Mouse (Mus musculus) gastrocnemius, postnatal 10 days (tissue): ENCODE data around the gene B020031M17Rik. TPM values are rescaled to one million over a fixed set of nuclear protein-coding genes. Genes with fewer than 3 reads are reported as not detected.
"Not testable (repeated sequence)": the region's sequence is repeated elsewhere in the genome, so short reads cannot be mapped to it uniquely, and the experiment has no call there.

Experiments used
- DNase-seq: peaks from one replicate; pipeline ENCODE4 v3.0.0; 2021; ENCODE audit warnings: mixed read lengths
- long read RNA-seq, 2 experiments: library from polyadenylated mRNA; stranded (forward); transcript quantifications; one replicate each; pipeline ENCODE4 v2.0.0; 2021
- total RNA-seq, 2 experiments: library from RNA; stranded (reverse); gene quantifications; 2 replicates each; pipeline ENCODE4 v1.2.3; 2021

Gene B020031M17Rik
- not detected for total RNA-seq
- long read RNA-seq, experiment 1 = 0 reads
- long read RNA-seq, experiment 2 = 0 reads

DNA sequence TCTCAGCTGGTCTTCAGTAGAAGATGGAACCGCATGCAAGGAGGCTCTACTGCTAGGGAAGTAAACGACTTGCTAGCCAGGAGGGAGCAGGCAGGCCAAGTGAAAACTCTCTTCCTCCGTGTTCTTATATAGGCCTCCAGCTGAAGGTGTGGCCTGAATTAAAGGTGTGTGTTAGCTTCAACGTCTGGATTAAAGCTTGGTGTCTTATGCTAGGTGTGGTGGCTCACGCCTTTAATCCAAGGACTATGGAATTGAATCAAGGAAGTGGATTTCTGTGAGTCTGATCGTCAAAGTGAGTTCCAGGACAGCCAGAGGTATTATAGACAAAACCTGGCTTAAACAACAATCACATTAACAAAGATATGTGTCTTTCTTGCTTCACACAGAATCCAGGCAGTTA, at the start of gene B020031M17Rik:
TSS of gene B020031M17Rik (minus strand) at position 101 of the 400 bp plus-strand sequence.
- DNase-seq = not testable (repeated sequence)

DNA sequence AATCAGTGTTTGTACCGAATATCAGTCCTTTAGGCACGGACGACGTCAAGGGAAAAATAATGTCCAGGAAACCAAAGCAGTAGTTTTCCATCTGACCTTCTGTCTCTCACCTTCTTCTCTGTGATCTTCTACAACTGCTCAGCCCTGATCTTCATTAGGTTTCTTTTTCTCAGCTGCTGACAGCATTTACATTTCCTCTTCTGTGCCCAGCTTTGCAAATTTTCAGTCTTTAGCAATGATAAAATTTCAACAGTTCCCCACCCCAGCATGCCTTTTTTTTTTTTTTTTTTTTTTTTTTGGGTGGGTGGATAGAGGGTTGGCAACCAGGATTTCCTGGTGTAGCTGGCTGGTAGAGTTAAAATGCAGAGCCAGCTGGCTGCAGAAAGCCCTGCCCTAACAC, 48.6 kb upstream of the B020031M17Rik start:
- DNase-seq = not testable (repeated sequence)

DNA sequence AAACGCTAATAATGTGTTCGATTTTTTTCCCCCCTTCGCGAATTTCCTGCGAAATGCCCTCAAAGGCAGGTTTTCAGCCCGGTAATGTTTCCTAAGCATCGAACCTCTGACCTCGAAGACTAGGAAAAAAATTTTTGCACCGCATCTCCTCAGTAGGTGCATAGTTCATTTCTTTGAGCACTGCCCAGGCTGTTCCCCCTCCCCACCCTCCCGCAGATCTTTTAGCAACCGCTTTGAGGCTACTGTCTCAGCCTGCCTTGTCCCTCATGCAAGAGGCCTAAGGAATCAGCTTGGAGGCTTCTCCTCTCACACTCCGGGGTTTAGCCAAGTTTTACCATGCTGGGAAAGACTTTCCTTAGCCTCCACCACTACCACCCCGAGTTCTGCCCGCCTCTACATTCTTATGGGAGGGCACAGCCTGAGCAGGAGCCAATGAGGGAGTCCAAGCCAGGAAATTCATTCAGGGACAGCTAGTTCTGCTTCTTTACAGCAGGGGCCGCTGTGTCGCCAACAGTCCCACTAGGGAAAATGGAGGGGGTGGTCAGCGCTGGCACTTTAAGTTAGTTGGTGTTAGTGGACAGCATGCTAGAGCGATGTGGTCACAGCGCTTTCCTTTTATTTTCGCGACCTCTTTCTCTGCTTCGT, 48.0 kb upstream of the B020031M17Rik start:
- not testable (repeated sequence) for DNase-seq

DNA sequence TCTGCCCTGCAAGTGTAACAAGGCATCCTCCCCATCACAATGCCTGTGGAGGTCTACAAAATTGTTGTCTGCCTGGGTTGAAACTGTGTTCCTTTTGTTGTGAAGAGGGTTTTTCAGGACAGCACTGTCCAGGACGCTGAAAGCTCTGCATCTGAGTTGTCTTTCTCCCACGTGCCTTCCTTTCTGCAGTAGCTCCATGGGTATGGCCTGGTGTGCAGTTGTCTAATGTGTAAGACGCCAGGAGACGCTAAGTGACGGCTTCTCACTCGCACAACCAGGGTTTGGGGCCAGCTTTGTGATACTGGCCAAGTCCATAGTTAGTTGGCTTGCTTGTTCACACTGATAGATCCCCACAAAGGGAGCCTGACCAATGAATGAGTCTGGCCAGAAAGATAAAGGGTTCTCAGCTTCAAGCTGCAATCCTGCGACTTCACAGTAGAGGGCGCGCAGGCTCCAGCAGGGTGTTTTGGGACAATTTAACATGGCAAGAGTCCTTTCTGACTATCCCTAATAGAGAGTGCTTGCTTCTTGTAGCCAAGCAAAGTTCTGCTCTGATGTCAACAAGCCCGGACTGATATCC, 41.4 kb upstream of the B020031M17Rik start:
- DNase-seq = not testable (repeated sequence)

DNA sequence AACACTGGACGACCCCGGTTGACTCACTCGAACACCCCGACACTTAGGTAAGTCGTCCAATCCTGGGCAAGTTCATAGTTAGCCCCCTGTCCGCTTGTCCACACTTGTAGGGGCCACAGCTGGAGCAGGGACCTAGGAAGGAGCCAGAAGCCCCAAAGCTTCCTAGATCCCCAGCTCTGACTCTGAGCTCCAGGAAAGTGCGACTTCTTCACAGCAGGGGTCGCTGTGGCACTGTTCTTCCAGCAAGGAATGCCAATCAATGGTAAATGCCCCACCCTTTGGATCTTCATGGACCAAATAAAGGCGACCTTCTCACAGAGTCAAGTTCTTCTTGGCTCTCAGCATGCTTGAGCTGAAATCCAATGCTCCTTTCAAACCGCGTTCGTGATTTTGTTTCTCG, 40.7 kb upstream of the B020031M17Rik start:
- DNase-seq = not testable (repeated sequence)

DNA sequence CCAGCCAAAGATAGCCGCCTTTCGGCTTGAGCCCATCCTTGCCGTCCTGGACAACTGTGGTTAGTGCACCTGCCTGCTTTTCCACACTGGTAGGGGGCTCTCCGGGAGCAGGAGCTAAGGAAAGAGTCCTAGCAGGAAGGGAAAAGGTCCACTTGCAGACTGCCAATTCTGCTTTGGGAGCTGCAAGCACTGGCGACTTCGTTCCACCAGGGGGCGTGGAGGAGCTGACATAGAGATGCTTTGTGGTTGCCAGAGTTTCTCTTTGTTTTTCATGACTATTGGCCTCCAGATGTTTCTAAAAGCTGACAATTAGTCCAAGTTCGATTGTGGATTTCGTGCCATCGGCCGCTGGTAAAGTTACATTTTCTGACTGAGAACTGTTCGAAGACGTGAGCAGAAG, 18.6 kb upstream of the B020031M17Rik start:
- not testable (repeated sequence) for DNase-seq

DNA sequence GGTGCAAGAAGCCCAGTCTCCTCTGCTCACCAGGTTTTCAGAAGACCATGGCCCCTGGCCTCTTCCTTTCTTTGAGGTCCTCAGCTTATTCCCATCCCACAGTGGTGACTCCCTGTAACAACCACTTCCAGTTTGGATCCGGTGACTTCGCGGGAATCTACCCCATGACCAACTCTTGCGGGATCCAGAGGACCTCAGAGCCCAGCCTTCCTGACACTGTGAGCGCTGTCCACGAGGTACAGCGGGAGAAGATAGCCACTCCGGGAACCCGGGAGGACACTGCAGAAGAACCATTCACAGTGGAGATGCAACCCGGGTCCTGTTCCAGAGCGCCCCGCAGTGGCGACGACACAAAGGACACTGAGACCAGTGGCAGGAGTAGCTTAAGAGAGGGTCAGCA, 17.6 kb upstream of the B020031M17Rik start:
- DNase-seq = not testable (repeated sequence)

DNA sequence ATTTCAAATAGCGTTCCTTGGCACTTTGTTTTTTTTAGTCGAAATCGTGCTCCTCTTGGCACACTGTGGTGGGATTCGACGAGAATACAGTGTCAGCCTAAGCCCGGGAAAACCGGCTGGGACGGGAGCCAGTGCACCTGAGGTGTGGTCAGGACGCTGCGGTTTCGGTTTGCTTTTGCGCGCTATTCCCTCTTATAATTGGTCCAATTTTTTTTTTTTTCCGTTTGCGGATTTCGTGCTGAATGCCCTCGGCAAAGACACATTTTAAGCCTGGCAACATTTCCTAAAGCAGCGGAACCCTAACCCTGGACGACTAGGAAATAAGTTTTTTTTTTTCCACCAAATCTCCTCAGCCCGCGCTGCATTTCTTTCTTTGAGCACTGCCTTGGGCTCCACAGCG, 15.4 kb upstream of the B020031M17Rik start:
- peak; percentile 4 for DNase-seq

DNA sequence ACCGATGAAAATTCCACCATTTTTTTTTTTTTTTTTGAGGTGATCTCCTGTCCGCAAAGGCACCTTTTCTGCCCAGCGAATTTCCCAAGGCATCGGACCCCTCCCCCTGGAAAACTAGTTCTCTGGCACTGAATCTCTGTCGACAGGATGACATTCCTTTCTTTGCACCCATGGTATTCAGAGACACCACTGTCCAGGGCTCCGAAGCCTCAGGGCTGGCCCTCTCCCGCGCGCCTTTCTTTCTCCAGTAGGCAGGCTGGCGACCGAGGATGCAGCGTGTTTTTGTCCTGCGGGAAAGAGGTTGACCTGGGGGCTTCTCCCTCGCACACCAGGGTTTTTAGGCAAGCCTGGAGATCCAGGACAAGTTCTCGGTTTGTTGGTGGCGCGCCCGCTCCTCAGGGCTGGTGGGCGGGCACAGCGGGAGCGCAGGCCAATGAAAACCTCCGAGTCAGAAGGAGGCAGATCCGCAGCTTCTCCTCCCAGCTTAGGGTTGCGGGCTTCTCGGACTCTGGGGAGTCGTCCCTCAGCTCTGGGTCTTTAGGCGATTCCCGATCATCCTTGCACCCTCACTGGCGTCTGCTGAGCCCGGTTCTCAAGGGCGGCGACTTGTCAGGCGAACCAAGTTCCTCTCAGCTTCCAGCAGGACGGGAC, 14.8 kb upstream of the B020031M17Rik start:
- not testable (repeated sequence) for DNase-seq

DNA sequence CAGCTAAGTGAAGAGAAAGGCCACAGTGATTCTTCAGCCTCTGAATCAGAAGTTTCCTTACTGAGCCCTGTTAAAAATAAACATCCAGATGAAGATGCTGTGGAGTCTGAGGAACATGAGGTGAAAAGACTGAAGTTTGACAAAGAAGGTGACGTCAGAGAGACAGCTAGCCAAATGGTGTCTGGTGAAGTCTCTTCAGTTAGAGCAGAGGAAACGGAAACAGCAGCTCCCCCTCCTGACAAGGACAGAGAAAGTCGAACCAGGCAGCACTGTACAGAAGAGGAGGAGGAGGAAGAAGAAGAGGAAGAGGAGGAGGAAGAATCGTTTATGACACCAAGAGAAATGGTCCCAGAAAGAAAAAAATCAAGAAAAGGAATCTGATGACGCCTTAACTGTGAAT, 12.2 kb upstream of the B020031M17Rik start:
- DNase-seq = not testable (repeated sequence)

DNA sequence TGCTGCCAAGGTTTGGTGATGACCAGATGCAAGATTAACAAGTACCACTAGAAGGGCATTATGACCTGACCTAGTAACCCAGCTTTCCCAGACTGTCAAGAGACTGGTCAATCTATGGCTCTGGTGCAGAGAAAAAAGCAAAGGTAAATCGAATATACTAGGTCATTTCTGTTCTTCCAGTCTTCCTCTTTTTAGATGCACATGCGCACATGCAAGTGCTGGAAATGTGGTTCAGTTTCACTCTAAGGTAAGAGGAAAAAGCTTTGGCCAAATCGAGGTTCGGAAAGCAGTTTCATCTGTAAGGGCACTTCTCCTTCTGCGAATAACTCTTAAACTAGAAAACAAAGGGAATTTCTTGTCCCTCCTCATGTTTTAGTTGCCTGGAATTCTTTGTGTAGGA, 5.0 kb upstream of the B020031M17Rik start:
- not testable (repeated sequence) for DNase-seq

DNA sequence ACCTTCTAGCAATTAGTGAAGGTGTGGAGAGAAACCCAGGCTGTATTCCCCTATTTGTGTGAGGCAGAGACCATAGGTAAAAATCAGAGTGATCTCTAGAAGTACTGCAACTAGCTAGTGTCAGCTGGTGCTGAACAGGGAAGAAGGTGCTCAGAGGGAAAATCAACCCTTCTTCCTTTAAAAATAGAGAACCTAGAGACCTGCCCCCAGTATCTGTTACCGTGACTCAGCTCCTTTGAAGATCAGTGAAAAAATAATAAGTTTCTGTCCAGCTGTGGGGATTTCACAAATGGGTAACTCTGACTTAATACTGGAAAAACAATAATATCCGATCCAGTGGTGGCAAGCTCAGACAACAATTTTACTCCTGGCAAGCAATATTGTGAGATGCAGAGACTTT, 4.5 kb upstream of the B020031M17Rik start:
- not testable (repeated sequence) for DNase-seq

DNA sequence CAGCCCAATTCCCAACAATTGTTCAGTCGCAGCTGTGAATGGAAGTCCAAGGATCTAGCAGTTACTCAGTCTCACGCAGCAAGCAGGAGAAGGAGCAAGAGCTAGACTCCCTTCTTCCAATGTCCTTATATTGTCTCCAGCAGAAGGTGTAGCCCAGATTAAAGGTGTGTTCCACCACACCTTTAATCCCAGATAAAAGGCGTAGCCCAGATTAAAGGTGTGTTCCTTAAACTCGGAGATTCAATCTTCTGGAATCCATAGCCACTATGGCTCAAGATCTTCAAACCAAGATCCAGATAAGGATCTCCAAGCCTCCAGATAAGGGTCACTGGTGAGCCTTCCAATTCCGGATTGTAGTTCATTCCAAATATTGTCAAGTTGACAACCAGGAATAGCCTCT, 21.4 kb downstream of the B020031M17Rik start, which contains the start of gene Gm21761:
TSS of gene Gm21761 (minus strand) at position 101 of the 400 bp plus-strand sequence.
- DNase-seq = not testable (repeated sequence)

DNA sequence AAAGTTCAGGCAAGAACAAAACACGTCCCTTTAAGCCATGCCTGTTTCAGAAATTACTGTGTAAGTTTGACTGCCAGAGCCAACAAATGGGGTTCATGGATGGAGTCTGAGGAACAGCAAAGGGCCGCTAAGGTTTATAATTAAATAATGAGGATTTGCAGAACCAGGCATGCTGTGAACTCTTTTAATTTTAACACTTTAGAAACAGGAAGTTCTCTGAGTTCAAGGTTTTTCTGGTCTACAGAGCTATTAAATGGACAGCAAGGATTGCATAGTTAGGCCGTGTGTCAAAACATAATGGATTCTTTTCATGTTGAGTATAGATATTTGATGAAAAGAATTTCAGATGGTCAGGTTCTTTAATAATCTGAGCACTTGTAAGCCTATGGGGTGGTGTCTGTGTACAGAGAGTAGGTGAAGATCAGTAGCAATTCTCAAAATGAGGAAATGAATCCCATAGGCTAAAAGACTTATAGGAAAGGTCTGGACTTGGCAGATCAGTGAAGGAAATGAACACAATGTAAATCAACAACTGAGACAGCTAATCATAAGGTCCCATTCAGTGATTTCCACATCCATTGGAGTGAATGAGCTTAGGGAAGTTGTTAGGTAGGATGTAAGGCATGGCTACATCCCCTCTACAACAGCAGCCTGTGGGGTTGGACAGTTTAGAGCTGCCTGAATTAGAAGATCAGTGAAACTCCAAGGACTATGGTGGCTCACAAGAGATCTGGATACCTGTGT, 25.8 kb downstream of the B020031M17Rik start:
- not testable (repeated sequence) for DNase-seq

DNA sequence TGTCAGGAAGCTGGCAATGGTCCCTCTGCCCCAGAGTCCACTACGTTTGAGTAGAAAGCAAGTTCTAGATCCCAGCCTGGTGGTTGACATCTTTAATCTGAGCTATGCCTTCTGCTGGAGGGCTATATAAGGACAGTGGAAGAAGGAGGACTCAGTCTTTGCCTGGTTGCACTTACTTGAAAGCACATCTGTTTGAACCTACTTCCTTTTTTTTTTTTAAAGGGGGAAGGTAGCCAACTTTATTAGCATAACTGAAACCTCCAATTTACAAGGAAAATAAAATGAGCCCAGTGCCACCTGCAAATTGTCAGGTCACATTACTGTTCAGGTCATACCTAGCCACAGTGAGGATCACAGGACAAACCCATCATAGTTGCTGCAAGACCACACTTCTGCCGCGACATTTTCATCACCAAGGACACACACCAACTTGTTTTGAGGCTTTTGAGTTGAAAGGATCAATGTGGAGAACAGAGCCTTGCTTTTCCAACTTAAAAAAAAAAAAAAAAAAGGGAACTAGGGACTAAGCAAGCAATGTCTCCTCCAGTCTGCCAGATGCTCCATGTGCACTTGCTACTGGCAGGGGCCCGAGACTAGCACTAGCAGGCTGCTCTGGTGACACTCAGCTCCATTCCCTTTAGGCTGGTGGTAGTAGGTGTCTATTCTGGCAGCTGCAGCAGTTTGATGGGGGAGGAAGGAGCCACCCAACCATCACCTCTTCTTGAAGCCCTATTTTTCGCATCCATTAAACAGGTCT, 33.5 kb downstream of the B020031M17Rik start:
- DNase-seq = not testable (repeated sequence)

DNA sequence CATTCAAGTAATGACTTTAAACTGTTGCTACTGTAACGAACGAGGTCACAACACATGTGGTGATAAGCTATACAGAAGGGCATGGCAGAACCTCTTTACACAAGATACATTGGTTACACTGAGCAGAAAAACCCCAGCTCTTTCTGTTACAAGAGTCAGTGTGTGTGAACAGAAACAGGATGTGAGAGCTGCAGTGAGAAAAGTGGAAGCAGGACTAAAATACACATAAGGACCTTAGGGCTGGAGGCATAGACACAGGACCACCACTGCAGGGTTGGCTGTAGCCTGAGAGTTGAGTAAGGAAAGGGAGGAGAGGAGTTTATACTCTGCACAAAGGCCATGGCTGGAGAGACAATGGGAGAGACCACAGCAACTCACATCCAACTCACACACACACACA, 34.2 kb downstream of the B020031M17Rik start:
- DNase-seq = not testable (repeated sequence)

Other genes starting within 250 kb of the B020031M17Rik start
- gene Nim1k, start 194.9 kb downstream of the B020031M17Rik start, total RNA-seq = 1 to 10 TPM; 2.1 to 2.5 TPM
- 10 to 100 TPM; 14.9 to 20.6 TPM for gene Zfp131, start 159.9 kb downstream of the B020031M17Rik start, total RNA-seq
- gene AF067063, start 120.6 kb downstream of the B020031M17Rik start, total RNA-seq = not detected
- not detected for gene D13Ertd608e, start 114.8 kb downstream of the B020031M17Rik start, total RNA-seq
- not detected for gene Tcstv1, start 56.0 kb downstream of the B020031M17Rik start, total RNA-seq
- gene Gm21761, start 21.5 kb downstream of the B020031M17Rik start, total RNA-seq = not detected
- gene Gm36079, start 76.2 kb upstream of the B020031M17Rik start, total RNA-seq = not detected
- under 1 TPM in 1 of 2 experiments, not detected in 1; 0.29 TPM for gene Gm21188, start 101.4 kb upstream of the B020031M17Rik start, total RNA-seq
- gene Gm20767, start 189.4 kb upstream of the B020031M17Rik start, total RNA-seq = not detected
- not detected for gene Gm21818, start 221.6 kb upstream of the B020031M17Rik start, total RNA-seq